Mouse (Mus musculus) inflammation-experienced regulatory T-cells, adult 6 months (primary cell): ENCODE results near the gene Srpx. TPM values are rescaled to one million over a fixed set of nuclear protein-coding genes. Genes with fewer than 3 reads are reported as not detected.

ENCODE experiments used
- polyA plus RNA-seq, 3 experiments: library from polyadenylated mRNA; unstranded; fragments of 100-300 nt; shearing (Covaris generic); gene quantifications; one replicate each; pipeline ENCODE4 v1.2.1; 2017

Gene Srpx
- polyA plus RNA-seq, 3 experiments from 2014 or later = not detected

Other genes with a start within 250 kb of the Srpx start
- not detected for gene Sytl5, start 232.1 kb downstream of the Srpx start, polyA plus RNA-seq
- gene Rpgr, start 99.2 kb upstream of the Srpx start, polyA plus RNA-seq = 1 to 10 TPM; 3.4 to 5.6 (median 4.3) TPM
- gene Otc, start 134.6 kb upstream of the Srpx start, polyA plus RNA-seq = not detected